Mouse (Mus musculus) liver, embryonic 13.5 days (tissue): ENCODE data around the gene Sry. TPM values are rescaled to one million over a fixed set of nuclear protein-coding genes. Genes with fewer than 3 reads are reported as not detected.

Source experiments
- ATAC-seq: fragments of 200-750 bp; cut with Nextera tagmentation; 2 replicates; pipeline ENCODE4 v1.8.0; 2017; ENCODE audit warnings: low read depth, mild to moderate bottlenecking, moderate number of reproducible peaks, moderate library complexity
- DNase-seq: peaks from one replicate; pipeline ENCODE4 v3.0.0; 2022
- H3K27ac ChIP-seq: fragments of 300-500 bp; sonication (generic); 2 replicates; pipeline ENCODE4 v1.5.1; 2015; ENCODE audit warnings: moderate library complexity, mild to moderate bottlenecking, inconsistent platforms
- H3K27me3 ChIP-seq: fragments of 300-500 bp; sonication (generic); 2 replicates; pipeline ENCODE4 v1.6.1; 2015; ENCODE audit warnings: mild to moderate bottlenecking, inconsistent platforms
- H3K36me3 ChIP-seq: fragments of 300-500 bp; sonication (generic); 2 replicates; pipeline ENCODE4 v1.6.1; 2015; ENCODE audit warnings: mild to moderate bottlenecking, inconsistent platforms
- H3K4me1 ChIP-seq: fragments of 300-500 bp; sonication (generic); replicated peaks from 2 replicates; pipeline ENCODE4 v1.6.1; 2015; ENCODE audit warnings: inconsistent platforms
- H3K4me2 ChIP-seq: fragments of 300-500 bp; sonication (generic); 2 replicates; pipeline ENCODE4 v1.6.1; 2015; ENCODE audit warnings: inconsistent platforms, mild to moderate bottlenecking, moderate library complexity
- H3K4me3 ChIP-seq: fragments of 300-500 bp; sonication (generic); replicated peaks from 2 replicates; pipeline ENCODE4 v1.5.1; 2015; ENCODE audit warnings: mild to moderate bottlenecking, inconsistent platforms
- H3K9ac ChIP-seq: fragments of 300-500 bp; sonication (generic); 2 replicates; pipeline ENCODE4 v1.6.1; 2015; ENCODE audit warnings: mild to moderate bottlenecking, inconsistent platforms
- H3K9me3 ChIP-seq: fragments of 300-500 bp; sonication (generic); replicated peaks from 2 replicates; pipeline ENCODE4 v1.6.1; 2016; ENCODE audit warnings: inconsistent platforms
- WGBS: fragments of 180-500 bp; shearing (Covaris S2); methylation state at CpG from one replicate; pipeline ENCODE4 v1.1.7; 2015; ENCODE audit not compliant: insufficient replicate concordance; 5-methylcytosine and 5-hydroxymethylcytosine counted together
- polyA plus RNA-seq: library from polyadenylated mRNA; unstranded; fragments of >200 nt; fragmentation: Nextera tagmentation; extraction: Ambion mirVana; gene quantifications from 2 replicates; pipeline ENCODE4 v1.2.1, GENCODE M21; 2015

The Sry gene
- not detected in 2 replicates for polyA plus RNA-seq

- Histone ChIP-seq H3K36me3 (no peaks in the 10 kb centered on the region), H3K27ac (no peak within 1 kb of the TSS), H3K9ac (no peak within 1 kb of the TSS), H3K4me3 (no peak within 1 kb of the TSS), H3K9me3 (no peaks in the 10 kb centered on the region), H3K4me2 (no peak within 1 kb of the TSS), H3K27me3 (no peaks in the 10 kb centered on the region), H3K4me1 (no peaks in the 10 kb centered on the region)
- ATAC-seq (no peak), DNase-seq (no peak)
- WGBS: 50% methylated on average over 2 of the region's 2 CpGs
Observed at GRCm38 (mm10) chrY:2663558-2663957, at the start of gene Sry. Sry (minus strand) TSS chrY:2663658.

Other genes with a start within 250 kb of the Sry start
- not detected in 2 replicates for gene H2al2c, start 64.6 kb downstream of the Sry start, polyA plus RNA-seq
- gene H2al2b, start 57.0 kb upstream of the Sry start, polyA plus RNA-seq: not detected in 2 replicates
- gene Gm4064, start 132.5 kb upstream of the Sry start, polyA plus RNA-seq: not detected in 2 replicates
- not detected in 2 replicates for gene Rbmy, start 167.0 kb upstream of the Sry start, polyA plus RNA-seq
- not detected in 2 replicates for gene Gm10256, start 167.0 kb upstream of the Sry start, polyA plus RNA-seq
- gene Gm10352, start 237.3 kb upstream of the Sry start, polyA plus RNA-seq: not detected in 2 replicates